Mouse (Mus musculus) bone marrow macrophage, adult 2 months (primary cell): Measurements from ENCODE around the gene Glcci1.
"Not testable (repeated sequence)": the region's sequence is repeated elsewhere in the genome, so short reads cannot be mapped to it uniquely, and the experiment has no call there.

Experiments used
- CTCF ChIP-seq: IDR thresholded peaks from 2 replicates; pipeline ENCODE4 v1.5.1; 2012; ENCODE audit warnings: low read depth, mild to moderate bottlenecking, low read length, moderate library complexity
- POLR2A ChIP-seq: IDR thresholded peaks from 2 replicates; pipeline ENCODE4 v1.6.1; 2012; ENCODE audit warnings: mild to moderate bottlenecking, low read depth, low read length, borderline replicate concordance

GRCm38 (mm10) chr6:8541531-8541930 lies 32.1 kb downstream of the Glcci1 start:
- not testable (repeated sequence) for TF ChIP-seq CTCF, POLR2A
